Mouse (Mus musculus) kidney, embryonic 14.5 days (tissue): ENCODE measurements around the gene Zfp799. TPM values are rescaled to one million over a fixed set of nuclear protein-coding genes. Genes with fewer than 3 reads are reported as not detected.

Experiments used
- ATAC-seq: fragments of 200-750 bp; cut with Nextera tagmentation; 2 replicates; pipeline ENCODE4 v1.8.0; 2017; ENCODE audit warnings: moderate number of reproducible peaks, mild to moderate bottlenecking, moderate TSS enrichment, moderate library complexity; ENCODE audit not compliant: low FRiP score, low TSS enrichment
- H3K27ac ChIP-seq: fragments of 300-500 bp; sonication (generic); 2 replicates; pipeline ENCODE4 v1.5.1; 2014; ENCODE audit warnings: low read depth, mild to moderate bottlenecking, low read length, moderate library complexity, mixed read lengths
- H3K27me3 ChIP-seq: fragments of 300-500 bp; sonication (generic); 2 replicates; pipeline ENCODE4 v1.6.1; 2014; ENCODE audit warnings: mild to moderate bottlenecking, low read length; ENCODE audit not compliant: control insufficient read depth, insufficient read depth
- H3K36me3 ChIP-seq: fragments of 300-500 bp; sonication (generic); 2 replicates; pipeline ENCODE4 v1.6.1; 2014; ENCODE audit warnings: low read length, mixed read lengths; ENCODE audit not compliant: control insufficient read depth, insufficient read depth
- H3K4me1 ChIP-seq: fragments of 300-500 bp; sonication (generic); 2 replicates; pipeline ENCODE4 v1.6.1; 2014; ENCODE audit warnings: low read length, mixed read lengths; ENCODE audit not compliant: control insufficient read depth, insufficient read depth
- H3K4me2 ChIP-seq: fragments of 300-500 bp; sonication (generic); replicated peaks from 2 replicates; pipeline ENCODE4 v1.6.1; 2014; ENCODE audit warnings: low read depth, mild to moderate bottlenecking, low read length
- H3K4me3 ChIP-seq: fragments of 300-500 bp; sonication (generic); 2 replicates; pipeline ENCODE4 v1.5.1; 2014; ENCODE audit warnings: mild to moderate bottlenecking, low read length
- H3K9ac ChIP-seq: fragments of 300-500 bp; sonication (generic); 2 replicates; pipeline ENCODE4 v1.6.1; 2014; ENCODE audit warnings: low read depth, mild to moderate bottlenecking, low read length, moderate library complexity
- H3K9me3 ChIP-seq: fragments of 300-500 bp; sonication (generic); 2 replicates; pipeline ENCODE4 v1.6.1; 2016; ENCODE audit warnings: low read length; ENCODE audit not compliant: control insufficient read depth
- WGBS: fragments of 180-500 bp; shearing (Covaris S2); extraction: QIAGEN DNeasy Blood & Tissue Kit; methylation state at CpG from one replicate; pipeline ENCODE4 v1.1.7; 2014; 5-methylcytosine and 5-hydroxymethylcytosine counted together
- polyA plus RNA-seq: library from polyadenylated mRNA; unstranded; fragments of >200 nt; fragmentation: Nextera tagmentation; extraction: Ambion mirVana; gene quantifications from 2 replicates; pipeline ENCODE4 v1.2.1, GENCODE M21; 2014

The Zfp799 gene
- polyA plus RNA-seq, 1 experiment from 2014 or later, result 24.8 TPM

GRCm38 (mm10) chr17:32766422-32766821 lies 63.6 kb downstream of the Zfp799 start:
- Histone ChIP-seq H3K4me2 (no peak overlapping the region), H3K27me3 (no peaks in the 10 kb centered on the region), H3K27ac (no peak overlapping the region), H3K9ac (no peak overlapping the region), H3K4me3 (no peak overlapping the region), H3K36me3 (peaks cover 51% of the 10 kb centered on the region), H3K9me3 (peaks cover 4% of the 10 kb centered on the region; the same call in 1 of the 2 replicates), H3K4me1 (no peaks in the 10 kb centered on the region)
- 90% methylated on average over 2 of the region's 2 CpGs for WGBS
- no peak for ATAC-seq

Other genes with a start within 250 kb of the Zfp799 start
- not detected in 2 replicates for gene Cyp4f37, start 209.0 kb downstream of the Zfp799 start, polyA plus RNA-seq
- gene Cyp4f40, start 171.4 kb downstream of the Zfp799 start, polyA plus RNA-seq, result not detected in 2 replicates
- not detected in 2 replicates for gene Cyp4f15, start 144.6 kb downstream of the Zfp799 start, polyA plus RNA-seq
- 44.8 and 71.6 TPM in 2 replicates for gene Zfp871, start 42.0 kb downstream of the Zfp799 start, polyA plus RNA-seq
- 2.2 and 2.7 TPM in 2 replicates for gene Zfp811, start 20.3 kb downstream of the Zfp799 start, polyA plus RNA-seq
- gene Zfp870, start 61.4 kb upstream of the Zfp799 start, polyA plus RNA-seq, result 5.8 and 8.9 TPM in 2 replicates
- gene Cyp4f14, start 87.1 kb upstream of the Zfp799 start, polyA plus RNA-seq, result 0.09 TPM in 1 of 2 replicates, not detected in the other
- 8.4 and 10.3 TPM in 2 replicates for gene Cyp4f13, start 117.1 kb upstream of the Zfp799 start, polyA plus RNA-seq
- gene Zfp472, start 135.6 kb upstream of the Zfp799 start, polyA plus RNA-seq, result 11.0 and 15.4 TPM in 2 replicates
- 7.6 and 13.5 TPM in 2 replicates for gene Zfp952, start 162.9 kb upstream of the Zfp799 start, polyA plus RNA-seq
- gene Zfp763, start 203.1 kb upstream of the Zfp799 start, polyA plus RNA-seq, result 11.9 and 18.5 TPM in 2 replicates
- not detected in 2 replicates for gene 4921501E09Rik, start 237.8 kb upstream of the Zfp799 start, polyA plus RNA-seq